Mouse (Mus musculus) kidney, embryonic 15.5 days (tissue): Measurements from ENCODE around the gene Pten. TPM values are rescaled to one million over a fixed set of nuclear protein-coding genes. Genes with fewer than 3 reads are reported as not detected.

Source experiments
- ATAC-seq: fragments of 200-750 bp; cut with Nextera tagmentation; replicated peaks from 2 replicates; pipeline ENCODE4 v1.8.0; 2017; ENCODE audit warnings: moderate TSS enrichment; ENCODE audit not compliant: low FRiP score
- H3K27ac ChIP-seq: fragments of 300-500 bp; sonication (generic); 2 replicates; pipeline ENCODE4 v1.5.1; 2015; ENCODE audit warnings: mild to moderate bottlenecking, inconsistent platforms
- H3K27me3 ChIP-seq: fragments of 300-500 bp; sonication (generic); 2 replicates; pipeline ENCODE4 v1.6.1; 2015; ENCODE audit warnings: inconsistent platforms
- H3K36me3 ChIP-seq: fragments of 300-500 bp; sonication (generic); 2 replicates; pipeline ENCODE4 v1.6.1; 2015; ENCODE audit warnings: inconsistent platforms
- H3K4me1 ChIP-seq: fragments of 300-500 bp; sonication (generic); 2 replicates; pipeline ENCODE4 v1.6.1; 2015; ENCODE audit warnings: inconsistent platforms
- H3K4me2 ChIP-seq: fragments of 300-500 bp; sonication (generic); 2 replicates; pipeline ENCODE4 v1.6.1; 2015; ENCODE audit warnings: moderate library complexity, mild to moderate bottlenecking, inconsistent platforms
- H3K4me3 ChIP-seq: fragments of 300-500 bp; sonication (generic); replicated peaks from 2 replicates; pipeline ENCODE4 v1.5.1; 2015; ENCODE audit warnings: mild to moderate bottlenecking, inconsistent platforms
- H3K9ac ChIP-seq: fragments of 300-500 bp; sonication (generic); 2 replicates; pipeline ENCODE4 v1.6.1; 2015; ENCODE audit warnings: mild to moderate bottlenecking, inconsistent platforms
- H3K9me3 ChIP-seq: fragments of 300-500 bp; sonication (generic); replicated peaks from 2 replicates; pipeline ENCODE4 v1.6.1; 2016; ENCODE audit warnings: inconsistent platforms
- WGBS: fragments of 180-500 bp; shearing (Covaris S2); methylation state at CpG from one replicate; pipeline ENCODE4 v1.1.7; 2015; ENCODE audit warnings: mixed read lengths; 5-methylcytosine and 5-hydroxymethylcytosine counted together
- polyA plus RNA-seq: library from polyadenylated mRNA; unstranded; fragments of >200 nt; fragmentation: Nextera tagmentation; extraction: Ambion mirVana; gene quantifications from 2 replicates; pipeline ENCODE4 v1.2.1, GENCODE M21; 2015

The Pten gene
- polyA plus RNA-seq, 1 experiment from 2014 or later: 8.3 TPM

DNA sequence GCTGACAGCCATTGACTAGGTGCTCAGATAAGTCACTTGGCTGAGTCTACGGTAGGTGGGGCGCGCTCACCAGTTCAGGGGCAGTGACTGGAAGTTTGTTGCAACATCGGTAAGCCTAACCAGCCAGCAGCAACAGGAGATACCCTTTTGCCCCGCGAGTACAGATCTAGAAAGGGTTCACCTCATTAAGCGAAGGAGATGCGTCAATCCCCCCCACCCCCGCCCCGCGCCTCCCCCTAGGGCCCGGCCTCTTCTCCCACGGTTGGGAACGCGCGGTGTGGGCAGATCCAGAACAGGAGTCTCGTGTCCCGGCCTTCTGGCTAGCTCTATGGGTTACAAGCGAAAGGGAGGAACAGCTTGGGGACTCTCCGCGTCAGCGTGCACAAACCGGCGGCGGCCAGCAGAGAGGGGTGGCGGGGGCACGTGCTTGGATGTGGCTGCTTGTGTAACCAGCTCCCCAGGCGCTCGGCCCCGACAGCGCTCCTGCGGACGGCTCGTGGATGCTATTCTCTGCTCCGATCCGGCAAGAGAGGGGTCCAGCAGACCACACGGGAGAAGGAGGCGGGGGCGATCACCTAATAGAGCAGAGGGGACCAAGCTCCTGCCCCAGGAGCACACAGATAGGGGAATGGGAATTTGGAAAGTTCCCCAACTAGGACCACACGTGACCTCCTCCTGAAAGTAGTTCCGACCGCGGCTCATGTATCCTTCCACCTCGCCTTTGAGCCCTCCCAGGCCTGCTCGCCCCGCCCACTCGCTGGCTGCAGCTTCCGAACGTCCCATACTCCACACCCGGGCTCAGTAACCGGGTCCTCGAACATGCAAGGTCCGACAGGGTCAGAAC lies 1.3 kb upstream of the Pten start:
- H3K4me1 ChIP-seq: peaks cover 28% of the 10 kb centered on the region
- no peaks in the 10 kb centered on the region for H3K36me3 ChIP-seq

DNA sequence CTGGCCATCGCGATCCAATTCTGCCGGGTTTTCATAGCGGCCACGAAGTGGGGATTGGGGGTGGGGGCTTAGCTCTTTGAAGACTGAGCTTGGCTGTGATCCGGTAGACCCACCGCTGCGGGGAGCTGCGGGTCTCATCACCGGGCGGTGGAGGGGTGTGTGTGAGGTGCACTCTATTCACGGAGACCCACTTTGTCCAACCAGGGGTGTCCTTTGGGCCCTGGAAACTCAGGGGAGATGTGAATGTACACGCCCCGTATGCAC lies 729 bp upstream of the Pten start:
- no peaks in the 10 kb centered on the region for H3K9me3 ChIP-seq
- peak overlapping the region; percentile 93 for H3K4me2 ChIP-seq
- H3K36me3 ChIP-seq: no peaks in the 10 kb centered on the region
- peak overlapping the region; percentile 82 for H3K9ac ChIP-seq
- peak overlapping the region; percentile 96 for H3K27ac ChIP-seq
- H3K27me3 ChIP-seq: peaks cover 5% of the 10 kb centered on the region; the same call in 1 of the 2 replicates
- under 1% methylated on average over 14 of the region's 14 CpGs for WGBS
- H3K4me1 ChIP-seq: peaks cover 31% of the 10 kb centered on the region
- peak; percentile 55 for ATAC-seq
- H3K4me3 ChIP-seq: peak overlapping the region; percentile 87

More for the DNA sequence above, 1.3 kb upstream of the Pten start:
- WGBS: under 1% methylated on average over 53 of the region's 53 CpGs
- Histone ChIP-seq H3K4me3 (peak overlapping the region; percentile 87), H3K4me2 (peak overlapping the region; percentile 93), H3K9me3 (no peaks in the 10 kb centered on the region), H3K27me3 (peaks cover 5% of the 10 kb centered on the region; the same call in 1 of the 2 replicates), H3K27ac (peak overlapping the region; percentile 96), H3K9ac (peak overlapping the region; percentile 82)
- peak; percentile 79 for ATAC-seq

DNA sequence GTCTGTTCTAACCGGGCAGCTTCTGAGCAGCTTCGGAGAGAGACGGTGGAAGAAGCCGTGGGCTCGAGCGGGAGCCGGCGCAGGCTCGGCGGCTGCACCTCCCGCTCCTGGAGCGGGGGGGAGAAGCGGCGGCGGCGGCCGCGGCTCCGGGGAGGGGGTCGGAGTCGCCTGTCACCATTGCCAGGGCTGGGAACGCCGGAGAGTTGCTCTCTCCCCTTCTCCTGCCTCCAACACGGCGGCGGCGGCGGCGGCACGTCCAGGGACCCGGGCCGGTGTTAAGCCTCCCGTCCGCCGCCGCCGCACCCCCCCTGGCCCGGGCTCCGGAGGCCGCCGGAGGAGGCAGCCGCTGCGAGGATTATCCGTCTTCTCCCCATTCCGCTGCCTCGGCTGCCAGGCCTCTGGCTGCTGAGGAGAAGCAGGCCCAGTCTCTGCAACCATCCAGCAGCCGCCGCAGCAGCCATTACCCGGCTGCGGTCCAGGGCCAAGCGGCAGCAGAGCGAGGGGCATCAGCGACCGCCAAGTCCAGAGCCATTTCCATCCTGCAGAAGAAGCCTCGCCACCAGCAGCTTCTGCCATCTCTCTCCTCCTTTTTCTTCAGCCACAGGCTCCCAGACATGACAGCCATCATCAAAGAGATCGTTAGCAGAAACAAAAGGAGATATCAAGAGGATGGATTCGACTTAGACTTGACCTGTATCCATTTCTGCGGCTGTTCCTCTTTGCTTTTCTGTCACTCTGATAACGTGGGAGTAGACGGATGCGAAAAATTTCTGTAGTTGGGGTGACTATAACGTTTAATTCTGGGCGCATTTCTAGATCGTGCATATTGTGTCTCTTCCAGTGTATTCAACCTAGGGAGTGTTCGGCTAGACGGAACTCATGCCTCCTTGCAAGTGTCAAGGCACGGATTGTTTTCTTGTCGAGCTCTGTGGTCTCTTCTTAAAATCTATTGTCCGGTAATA lies 815 bp downstream of the Pten start:
- peak overlapping the region; percentile 99 for H3K9ac ChIP-seq
- peak overlapping the region; percentile 87 for H3K4me3 ChIP-seq
- H3K9me3 ChIP-seq: no peaks in the 10 kb centered on the region
- peaks cover 33% of the 10 kb centered on the region for H3K4me1 ChIP-seq
- peak; percentile 5 for ATAC-seq
- no peaks in the 10 kb centered on the region for H3K36me3 ChIP-seq
- WGBS: under 1% methylated on average over 55 of the region's 69 CpGs
- peak overlapping the region; percentile 93 for H3K4me2 ChIP-seq
- H3K27me3 ChIP-seq: peaks cover 4% of the 10 kb centered on the region; the same call in 1 of the 2 replicates
- peak overlapping the region; percentile 99 for H3K27ac ChIP-seq

DNA sequence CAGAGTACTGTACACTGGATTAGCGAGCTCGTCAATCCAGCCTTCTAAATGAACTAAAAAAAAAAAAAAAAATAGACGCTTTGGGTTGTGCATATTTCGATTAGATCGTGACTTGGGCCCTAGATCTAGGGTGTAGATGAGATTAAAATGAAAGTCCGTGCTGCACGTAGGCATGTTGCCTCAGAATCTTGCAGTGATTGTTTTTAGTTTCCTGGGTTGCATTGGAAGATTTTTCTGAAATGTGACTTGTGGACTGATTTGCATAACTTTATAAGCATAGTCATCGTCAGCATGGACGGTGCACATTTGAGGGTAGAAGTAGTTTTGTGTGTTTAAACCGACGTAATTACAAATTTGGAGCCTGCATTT lies 1.5 kb downstream of the Pten start:
- no peak overlapping the region for H3K27ac ChIP-seq

GRCm38 (mm10) chr19:32759357-32760024 lies 2.2 kb downstream of the Pten start:
- H3K36me3 ChIP-seq: peaks cover 8% of the 10 kb centered on the region
- H3K9me3 ChIP-seq: no peaks in the 10 kb centered on the region
- no peak overlapping the region for H3K27ac ChIP-seq
- no peaks in the 10 kb centered on the region for H3K27me3 ChIP-seq
- peaks cover 33% of the 10 kb centered on the region for H3K4me1 ChIP-seq
- no peak for ATAC-seq
- peak overlapping the region; percentile 87 for H3K4me3 ChIP-seq
- 2% methylated on average over 8 of the region's 8 CpGs for whole genome bisulfite sequencing
- peak overlapping the region; percentile 99 for H3K9ac ChIP-seq
- peak overlapping the region; percentile 93 for H3K4me2 ChIP-seq

More for the DNA sequence above, 1.5 kb downstream of the Pten start:
- no peak for ATAC-seq
- Histone ChIP-seq H3K9me3 (no peaks in the 10 kb centered on the region), H3K4me3 (peak overlapping the region; percentile 87), H3K4me1 (peaks cover 33% of the 10 kb centered on the region), H3K27me3 (no peaks in the 10 kb centered on the region), H3K9ac (peak overlapping the region; percentile 99), H3K4me2 (peak overlapping the region; percentile 93), H3K36me3 (0 out of 2 replicates have a peak, but pooled peaks cover 3% of the 10 kb centered on the region)
- WGBS: 1% methylated on average over 11 of the region's 11 CpGs

DNA sequence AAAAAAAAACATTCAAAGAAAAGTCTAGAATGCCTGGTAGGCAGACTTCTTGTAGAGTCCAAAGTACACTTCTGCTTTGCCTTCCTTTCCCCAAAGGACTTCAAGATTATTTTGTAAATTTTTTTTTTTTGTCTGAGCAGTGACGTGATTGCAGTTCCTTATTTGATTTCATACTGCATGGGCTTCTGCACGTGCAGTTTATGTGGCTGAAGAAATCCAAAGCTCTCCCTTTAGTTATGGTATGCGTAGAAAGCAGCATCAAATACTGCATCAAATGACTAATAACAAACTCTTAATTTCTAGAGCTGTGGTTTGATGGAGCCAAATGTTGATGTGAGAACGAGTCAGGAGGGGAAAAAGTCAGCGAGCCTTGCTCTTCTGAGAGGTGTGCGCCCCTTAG lies 3.2 kb downstream of the Pten start:
- WGBS: 26% methylated on average over 6 of the region's 6 CpGs

GRCm38 (mm10) chr19:32761162-32761561 lies 3.9 kb downstream of the Pten start:
- Histone ChIP-seq H3K27ac (no peak overlapping the region), H3K27me3 (no peaks in the 10 kb centered on the region), H3K4me2 (peak overlapping the region; percentile 93), H3K9ac (no peak overlapping the region), H3K36me3 (peaks cover 14% of the 10 kb centered on the region), H3K4me3 (no peak overlapping the region), H3K4me1 (peaks cover 25% of the 10 kb centered on the region), H3K9me3 (no peaks in the 10 kb centered on the region)
- ATAC-seq: no peak
- 66% methylated on average over 4 of the region's 4 CpGs for WGBS

More for the DNA sequence above, 3.2 kb downstream of the Pten start:
- peak overlapping the region; percentile 93 for H3K4me2 ChIP-seq
- no peak overlapping the region for H3K27ac ChIP-seq
- peak overlapping the region; percentile 35; the same call in 1 of the 2 replicates for H3K9ac ChIP-seq
- H3K9me3 ChIP-seq: no peaks in the 10 kb centered on the region
- no peak for ATAC-seq
- no peaks in the 10 kb centered on the region for H3K27me3 ChIP-seq
- peak overlapping the region; percentile 28 for H3K4me3 ChIP-seq
- H3K4me1 ChIP-seq: peaks cover 27% of the 10 kb centered on the region
- peaks cover 11% of the 10 kb centered on the region for H3K36me3 ChIP-seq

GRCm38 (mm10) chr19:32762493-32762892 lies 5.2 kb downstream of the Pten start:
- peaks cover 25% of the 10 kb centered on the region for H3K4me1 ChIP-seq
- WGBS: 68% methylated on average over 4 of the region's 4 CpGs
- H3K4me2 ChIP-seq: no peak overlapping the region
- H3K4me3 ChIP-seq: no peak overlapping the region
- no peaks in the 10 kb centered on the region for H3K9me3 ChIP-seq
- no peak for ATAC-seq
- H3K27me3 ChIP-seq: no peaks in the 10 kb centered on the region
- H3K36me3 ChIP-seq: peaks cover 19% of the 10 kb centered on the region
- H3K9ac ChIP-seq: no peak overlapping the region
- no peak overlapping the region for H3K27ac ChIP-seq

GRCm38 (mm10) chr19:32778411-32778810 lies 21.1 kb downstream of the Pten start:
- Histone ChIP-seq H3K36me3 (peaks cover 9% of the 10 kb centered on the region; the same call in 1 of the 2 replicates), H3K4me2 (no peak overlapping the region), H3K4me3 (no peak overlapping the region), H3K27ac (no peak overlapping the region), H3K9ac (no peak overlapping the region), H3K27me3 (no peaks in the 10 kb centered on the region), H3K4me1 (peaks cover 4% of the 10 kb centered on the region), H3K9me3 (no peaks in the 10 kb centered on the region)
- 23% methylated on average over 2 of the region's 2 CpGs for WGBS
- ATAC-seq: no peak

DNA sequence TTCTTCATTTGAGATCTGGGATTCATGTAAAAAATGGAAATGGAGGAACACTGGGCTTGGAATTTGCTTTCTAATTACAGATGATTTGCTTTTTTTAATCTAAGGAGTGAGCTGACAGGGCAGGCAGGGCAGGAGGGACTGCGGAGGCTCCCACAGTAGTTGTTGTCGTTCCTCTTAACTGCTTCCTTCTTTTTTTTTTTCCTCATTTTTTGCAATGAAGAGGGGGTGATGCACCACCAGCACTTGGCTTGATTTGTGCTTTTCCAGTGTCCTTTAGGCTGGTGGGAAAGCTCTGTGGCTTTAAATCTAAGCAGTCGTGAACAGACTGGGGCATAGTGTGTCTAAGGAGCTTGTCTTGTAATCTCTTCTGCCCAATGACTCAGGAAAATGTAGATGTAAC lies 21.8 kb downstream of the Pten start:
- Histone ChIP-seq H3K36me3 (peaks cover 5% of the 10 kb centered on the region; the same call in 1 of the 2 replicates), H3K9ac (no peak overlapping the region), H3K27me3 (no peaks in the 10 kb centered on the region), H3K27ac (no peak overlapping the region), H3K4me2 (no peak overlapping the region), H3K4me1 (peaks cover 4% of the 10 kb centered on the region), H3K9me3 (no peaks in the 10 kb centered on the region), H3K4me3 (no peak overlapping the region)
- 44% methylated on average over 3 of the region's 3 CpGs for WGBS
- ATAC-seq: no peak

- 81% methylated on average over 5 of the region's 5 CpGs for WGBS
- H3K9ac ChIP-seq: no peak overlapping the region
- peaks cover 4% of the 10 kb centered on the region for H3K4me1 ChIP-seq
These were observed 24.2 kb downstream of the Pten start for GRCm38 (mm10) chr19:32781305-32782071.

More at GRCm38 (mm10) chr19:32781305-32782071, 24.2 kb downstream of the Pten start:
- Histone ChIP-seq H3K4me3 (no peak overlapping the region), H3K27ac (no peak overlapping the region), H3K36me3 (peaks cover 13% of the 10 kb centered on the region; the same call in 1 of the 2 replicates), H3K4me2 (no peak overlapping the region), H3K9me3 (no peaks in the 10 kb centered on the region), H3K27me3 (no peaks in the 10 kb centered on the region)
- no peak for ATAC-seq
